Mouse (Mus musculus): Measurements from ENCODE around the gene Runx1.
A peak's percentile ranks its signal among the peaks of the same experiment; 100 is the strongest.

Runx1 gene

DNA sequence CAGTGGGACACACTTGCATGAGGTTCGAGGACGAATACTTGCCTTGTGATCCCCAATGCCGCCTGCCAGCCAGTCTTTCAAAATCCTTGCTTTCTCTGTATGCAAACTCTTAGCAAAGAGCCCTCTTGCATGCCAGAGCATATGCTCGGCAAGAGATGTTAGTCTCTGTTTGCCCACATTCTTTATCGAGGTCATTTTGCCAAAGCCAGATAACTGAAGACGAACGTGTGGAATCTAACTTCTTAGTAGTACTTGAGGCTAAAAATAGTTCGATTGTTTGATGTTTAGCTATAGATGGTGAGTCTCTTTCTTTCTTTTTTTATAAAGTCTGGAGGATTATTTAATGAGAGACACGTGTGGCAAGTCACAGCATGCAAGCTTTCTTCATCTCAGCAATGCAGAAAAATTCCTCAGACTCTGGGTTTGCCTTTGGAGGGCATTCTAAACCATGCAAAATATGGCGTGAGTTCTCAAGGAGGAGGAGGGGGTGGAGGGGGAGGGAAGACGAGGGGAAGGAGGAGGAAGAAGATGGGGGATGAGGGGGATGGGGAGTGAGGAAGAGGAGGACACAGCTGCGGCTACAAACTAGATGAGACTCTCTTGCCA, 81.7 kb downstream of the Runx1 start:
- no peak for DNase-seq

DNA sequence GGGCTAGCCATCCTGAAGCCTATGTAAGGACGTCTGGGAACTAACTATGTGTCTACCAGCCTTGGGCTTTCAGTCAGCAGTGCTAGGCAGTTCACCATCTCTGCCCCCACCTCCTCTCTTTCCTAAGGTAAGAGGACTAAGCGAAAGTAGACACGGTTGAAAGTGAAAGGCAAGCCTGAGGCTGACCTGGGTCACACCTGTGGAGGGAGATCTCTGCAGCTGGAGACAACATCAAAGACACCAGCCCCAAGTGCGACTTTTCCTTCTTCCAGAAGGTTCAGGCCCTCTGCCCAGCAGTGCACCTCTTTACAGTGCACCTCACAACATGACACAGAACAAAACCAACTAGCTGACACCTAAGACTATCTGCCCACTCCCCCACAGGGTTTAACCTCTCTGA, 82.2 kb downstream of the Runx1 start:
- no peak for DNase-seq

GRCm38 (mm10) chr16:92741342-92741741, 84.6 kb downstream of the Runx1 start:
- no peak for DNase-seq

- no peak for DNase-seq
These were observed 85.4 kb downstream of the Runx1 start for GRCm38 (mm10) chr16:92740541-92740940.

GRCm38 (mm10) chr16:92739997-92740396, 86.0 kb downstream of the Runx1 start:
- no peak for DNase-seq

DNA sequence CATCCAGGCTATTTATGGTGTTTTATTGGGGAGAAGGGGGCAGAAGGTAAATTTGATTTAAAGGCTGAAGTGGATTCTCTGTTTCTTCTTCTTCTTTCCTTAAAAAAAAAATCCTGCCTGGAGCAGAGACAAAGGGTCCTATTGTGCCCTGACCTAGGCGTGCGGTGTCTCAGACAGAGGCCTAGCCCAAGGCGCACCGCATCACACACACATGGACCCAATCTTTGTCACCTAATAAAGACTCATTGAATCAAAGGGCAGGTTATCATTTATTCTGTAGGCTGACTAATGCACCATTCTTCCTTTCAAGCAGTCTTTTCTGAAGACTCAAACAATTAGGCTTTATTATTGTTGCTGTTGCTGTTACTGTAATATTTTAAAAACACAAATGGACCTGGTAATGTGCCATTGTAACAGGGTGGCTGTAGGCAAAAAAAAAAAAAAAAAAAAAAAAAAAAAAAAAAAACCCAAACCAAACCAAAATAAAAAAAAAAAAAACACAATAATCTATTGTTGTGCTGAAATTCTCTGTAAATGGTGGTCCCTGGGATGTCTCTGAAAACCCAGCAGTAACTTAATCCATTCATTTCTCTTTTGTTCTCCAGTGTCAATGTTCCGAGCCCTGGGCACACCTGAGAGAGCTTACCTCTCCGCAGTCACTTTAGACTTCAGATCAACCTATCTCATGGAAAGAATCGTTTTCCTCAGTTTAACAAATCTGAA, 86.7 kb downstream of the Runx1 start:
- DNase-seq = no peak

DNA sequence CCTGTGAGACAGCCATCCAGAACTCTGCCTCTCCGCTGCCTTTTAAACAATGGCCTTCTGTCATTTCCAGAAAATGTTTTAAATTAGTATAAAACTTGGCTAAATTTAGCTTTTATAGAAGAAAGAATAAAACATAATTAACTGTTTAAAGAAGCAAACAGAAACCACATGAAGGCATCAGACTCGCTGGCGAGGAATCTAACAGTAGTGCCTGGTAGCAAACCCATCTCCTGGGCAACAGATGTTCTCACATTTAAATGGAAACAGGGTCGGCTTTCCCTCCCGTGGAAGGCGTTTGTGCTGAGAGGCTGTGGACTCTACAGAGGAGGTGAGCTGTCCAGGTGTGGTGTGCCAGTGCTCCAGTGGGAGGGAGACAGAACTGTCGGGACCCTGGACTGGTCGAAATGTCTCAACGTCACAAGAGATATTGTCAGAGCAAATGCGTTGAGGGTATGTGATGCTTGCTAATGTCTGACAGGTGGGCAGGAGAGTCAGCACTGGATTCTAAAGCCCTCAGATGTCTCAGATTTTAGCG, 87.4 kb downstream of the Runx1 start:
- no peak for DNase-seq

GRCm38 (mm10) chr16:92726870-92727269, 99.1 kb downstream of the Runx1 start:
- no peak for DNase-seq

GRCm38 (mm10) chr16:92724526-92724925, 101.4 kb downstream of the Runx1 start:
- no peak for DNase-seq

DNA sequence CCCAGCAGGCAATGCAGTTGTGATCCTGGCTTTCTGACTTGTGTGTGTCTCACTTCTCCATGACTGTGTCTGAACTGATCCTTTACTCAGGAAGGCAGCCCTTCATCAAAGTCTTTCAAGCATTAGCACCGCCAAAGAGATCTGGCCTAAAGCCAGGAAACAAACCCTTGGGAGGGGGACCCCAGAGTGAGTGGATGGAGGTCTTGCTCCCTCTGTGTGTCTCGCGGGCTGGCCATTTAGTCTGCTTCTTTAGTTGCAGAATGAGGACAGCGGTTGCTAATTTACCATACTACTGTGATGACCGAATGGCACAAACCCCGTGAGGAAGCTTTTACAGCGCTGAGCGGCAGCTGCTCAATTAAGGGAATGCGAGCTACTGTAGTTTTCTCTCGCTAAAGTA, 105.3 kb downstream of the Runx1 start:
- no peak for DNase-seq

DNA sequence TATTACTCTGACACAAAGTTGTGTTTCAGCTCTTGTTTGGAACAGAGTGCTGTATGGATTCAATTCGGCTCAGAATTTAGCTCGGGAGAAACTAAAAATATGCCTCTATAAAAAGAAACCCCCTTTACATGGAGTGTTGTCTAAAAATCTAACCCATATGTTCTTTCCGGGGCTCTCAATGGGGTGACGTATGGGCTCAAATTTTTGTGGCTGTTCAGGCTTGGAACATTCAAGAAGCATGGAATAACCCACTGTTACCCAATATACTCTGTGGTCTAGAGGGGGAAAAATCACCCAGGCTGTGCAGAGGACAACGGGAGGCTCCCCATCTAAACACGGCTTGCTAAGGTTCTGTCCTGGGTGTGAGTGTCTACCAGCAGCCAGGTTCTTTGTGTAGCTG, 106.2 kb downstream of the Runx1 start:
- DNase-seq = no peak

DNA sequence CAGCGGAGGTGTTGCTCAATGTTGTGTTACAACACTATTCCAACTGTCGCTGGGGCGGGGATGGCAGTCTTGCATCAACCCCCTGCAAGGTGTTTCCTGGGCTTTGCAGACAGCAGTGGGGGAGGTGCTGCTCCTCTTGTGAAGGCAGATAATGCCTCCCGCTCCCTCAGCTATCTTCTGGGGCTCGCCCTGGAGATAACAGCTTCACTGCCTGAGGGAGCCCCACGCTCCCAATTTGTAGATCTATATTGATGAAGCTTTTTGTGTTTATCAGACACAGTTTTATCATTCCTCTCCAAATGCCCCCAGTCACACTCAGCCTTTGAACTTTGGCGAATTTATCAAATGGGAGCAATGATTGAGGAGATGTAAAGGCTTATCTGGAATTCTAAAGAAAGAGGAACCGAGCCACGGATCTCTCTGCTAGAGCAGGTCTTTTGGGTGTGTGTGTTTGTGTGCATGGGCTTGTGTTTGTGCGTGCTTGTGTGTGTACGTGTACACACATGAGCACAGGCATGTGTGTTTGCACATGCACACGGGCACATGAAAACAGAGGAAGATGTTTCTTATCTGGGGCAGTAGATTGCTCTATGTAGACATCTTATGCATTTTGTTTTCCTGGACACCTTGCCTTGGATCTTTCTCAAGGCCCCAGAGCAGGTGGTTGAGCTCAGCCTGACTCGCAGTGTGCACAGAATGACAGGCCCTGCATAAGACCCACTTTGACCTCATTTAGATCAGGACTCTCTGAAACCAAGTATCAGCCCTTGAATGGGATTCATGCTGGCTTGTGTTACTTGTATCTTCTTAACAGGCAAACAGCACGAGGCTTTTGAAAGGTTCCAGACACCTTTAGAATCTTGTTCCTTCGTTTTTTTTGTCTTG, 110.1 kb downstream of the Runx1 start:
- DNase-seq = no peak

DNA sequence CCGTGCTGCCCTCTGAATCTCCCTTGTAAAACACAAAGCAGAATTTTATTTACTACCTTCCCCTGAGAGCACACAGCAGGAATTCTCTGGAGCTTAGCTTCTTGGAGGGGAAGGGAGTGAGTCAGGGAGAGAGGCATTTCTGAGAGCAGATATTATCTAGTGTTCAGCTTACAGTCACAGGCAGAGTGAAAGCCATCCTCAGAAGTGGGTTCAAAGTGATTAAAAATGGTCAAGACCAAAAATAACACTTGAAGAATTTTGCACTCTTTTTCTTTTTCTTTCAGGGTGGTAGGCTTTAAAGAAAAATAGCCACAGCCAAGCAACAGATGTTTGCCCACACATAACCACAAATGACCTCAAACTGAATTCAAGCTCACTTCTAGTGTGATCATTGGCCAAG, 115.8 kb downstream of the Runx1 start:
- DNase-seq = no peak

GRCm38 (mm10) chr16:92708718-92709117, 117.2 kb downstream of the Runx1 start:
- no peak for DNase-seq

- no peak for DNase-seq
These were observed 118.2 kb downstream of the Runx1 start for GRCm38 (mm10) chr16:92707712-92708111.

DNA sequence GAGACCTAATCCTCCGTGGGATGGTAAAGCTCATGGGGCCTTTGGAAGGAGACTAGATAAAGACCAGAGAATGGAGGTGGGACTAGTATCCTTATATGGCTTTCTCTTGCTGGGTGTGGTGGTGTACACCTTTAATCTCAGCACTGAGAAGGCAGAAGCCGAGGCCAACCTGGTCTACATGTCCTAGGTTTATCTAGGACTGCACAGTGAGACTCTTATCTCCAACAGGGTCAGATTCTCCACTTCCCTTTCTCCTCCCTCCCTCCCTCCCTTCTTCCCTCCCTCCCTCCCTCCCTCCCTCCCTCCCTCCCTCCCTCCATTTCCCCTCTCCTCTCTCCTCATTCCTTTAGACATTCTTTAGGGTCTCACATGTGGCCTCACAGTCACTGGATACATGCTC, 118.8 kb downstream of the Runx1 start:
- no peak for DNase-seq

DNA sequence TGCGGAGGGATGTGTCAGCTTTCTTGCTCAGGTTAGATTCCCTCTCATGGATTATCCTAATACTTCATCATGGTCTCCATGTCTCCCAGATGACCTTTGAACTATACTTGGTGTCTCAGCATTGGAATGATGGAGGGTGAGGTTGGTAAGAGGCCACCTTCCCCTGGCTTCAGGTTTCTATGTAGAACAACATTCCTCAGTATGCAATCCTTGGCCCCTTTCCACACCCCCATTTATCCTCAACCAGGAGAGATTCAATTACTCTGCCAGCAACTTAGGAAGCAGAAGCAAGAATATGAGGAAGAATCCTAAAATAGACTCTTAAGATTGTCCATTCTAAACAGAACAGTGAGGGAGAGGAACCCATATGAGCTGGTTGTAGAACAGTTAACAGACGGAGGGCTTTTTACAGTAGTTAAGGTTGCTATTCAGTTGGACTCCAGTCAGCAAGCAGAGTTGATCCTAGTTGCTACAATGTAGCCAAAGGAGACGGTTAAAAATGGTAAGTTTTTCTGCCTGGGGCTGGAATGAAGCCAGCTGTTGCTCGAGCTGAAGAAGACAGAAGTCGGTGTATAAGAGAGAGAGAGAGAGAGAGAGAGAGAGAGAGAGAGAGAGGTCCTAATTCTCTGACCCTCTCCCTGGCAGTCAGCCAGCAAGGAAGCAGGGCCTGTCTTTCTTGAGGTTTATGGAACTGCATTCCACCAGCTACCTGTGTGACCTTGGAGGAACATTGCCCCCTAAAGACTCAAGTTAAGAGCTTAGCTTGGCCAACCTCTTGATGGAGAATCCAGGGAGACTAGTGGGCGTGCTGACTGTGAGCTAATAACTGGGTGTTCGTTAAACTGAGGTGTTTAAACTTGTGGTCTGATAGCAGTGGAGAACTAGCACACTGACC, 120.1 kb downstream of the Runx1 start:
- peak; percentile 41 for DNase-seq

DNA sequence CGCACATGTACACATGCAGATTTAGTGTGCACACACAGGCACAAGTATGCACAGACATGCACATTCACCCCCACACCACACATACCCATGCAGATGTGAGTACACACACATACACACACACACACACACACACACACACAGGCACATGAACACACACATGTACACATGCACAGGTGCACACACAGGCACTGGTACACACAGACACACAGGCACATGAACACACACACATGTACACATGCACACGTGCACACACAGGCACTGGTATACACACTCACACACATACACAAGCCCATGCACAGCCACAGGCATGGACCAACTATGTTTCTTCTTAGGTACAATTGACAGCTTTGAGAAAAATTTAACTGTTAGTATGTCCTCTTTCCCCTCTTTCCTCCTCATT, 122.1 kb downstream of the Runx1 start:
- no peak for DNase-seq

- no peak for DNase-seq
These were observed 126.2 kb downstream of the Runx1 start for GRCm38 (mm10) chr16:92699531-92700397.

DNA sequence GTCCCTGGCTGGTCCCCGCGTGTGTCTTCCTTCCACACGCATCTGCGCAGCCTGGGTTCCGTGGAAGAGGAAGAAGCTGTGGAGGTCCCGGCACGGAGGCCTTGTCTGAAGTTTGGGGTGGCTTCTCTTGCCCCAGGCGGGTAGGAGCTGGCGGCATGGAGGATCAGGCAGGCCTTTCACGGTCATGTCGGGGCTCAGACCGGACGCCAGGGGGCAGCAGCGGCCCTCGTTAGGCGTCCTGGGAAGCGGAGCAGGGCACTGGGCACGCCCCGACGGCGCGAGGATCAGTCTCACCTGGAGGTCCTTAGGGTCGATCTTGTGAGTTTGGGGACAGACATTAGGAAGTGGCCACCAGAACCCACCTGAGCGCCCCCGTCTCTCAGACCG, 127.3 kb downstream of the Runx1 start:
- peak; percentile 94 for DNase-seq
